Mouse (Mus musculus) left cerebral cortex, postnatal 36 days (tissue): Measurements from ENCODE around the gene Prkcb. TPM values are rescaled to one million over a fixed set of nuclear protein-coding genes. Genes with fewer than 3 reads are reported as not detected.

ENCODE experiments used
- DNase-seq, 2 experiments: peaks; one replicate each; pipeline ENCODE4 v3.0.0; 2021 to 2022; ENCODE audit warnings: low spot score in 2 of 2, mixed read lengths in 1 of 2
- intact Hi-C: fragments of 180-260 bp; cut with DNase I; formaldehyde crosslinking; loops from one replicate; pipeline ENCODE4 v1.15.1; 2025
- total RNA-seq, 2 experiments: library from RNA; stranded (reverse); gene quantifications; 2 replicates each; pipeline ENCODE4 v1.2.3; 2021

Gene Prkcb
- total RNA-seq, 2 experiments from 2014 or later: 978 to 1,072 TPM

- DNase-seq: no peak
- intact Hi-C loops: no loop called here
Measured at GRCm38 (mm10) chr7:122477118-122477517, 188.6 kb downstream of the Prkcb start.

GRCm38 (mm10) chr7:122477566-122478564 is 189.3 kb downstream of the Prkcb start:
- DNase-seq: peak; percentile 24 to 36
- intact Hi-C loops: no loop called here

DNA sequence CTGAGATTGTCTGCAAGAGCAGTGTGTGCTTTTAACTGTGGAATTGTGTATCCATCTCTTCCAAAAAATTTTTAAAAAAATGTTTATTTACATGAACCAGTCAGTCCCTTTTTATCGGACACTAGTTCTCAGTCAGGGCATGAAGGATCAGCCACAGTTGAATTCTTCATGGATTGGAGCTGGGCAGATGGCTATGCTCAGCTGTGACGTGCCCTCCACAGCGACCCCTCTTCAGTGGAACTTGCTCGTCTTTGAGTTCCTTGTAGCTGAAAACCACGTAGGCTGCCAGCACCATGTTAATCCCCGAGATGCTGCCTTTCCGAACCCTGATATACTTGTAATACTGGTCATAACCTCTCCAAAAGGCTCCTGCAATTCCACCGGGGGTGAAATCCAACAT is 195.4 kb downstream of the Prkcb start:
- DNase-seq: no peak
- intact Hi-C loops: no loop called here

- no peak for DNase-seq
- intact Hi-C loops: no loop called here
Measured at GRCm38 (mm10) chr7:122487929-122488571, 199.5 kb downstream of the Prkcb start.

GRCm38 (mm10) chr7:122492041-122492440 is 203.5 kb downstream of the Prkcb start:
- intact Hi-C loops: no loop called here
- no peak for DNase-seq

DNA sequence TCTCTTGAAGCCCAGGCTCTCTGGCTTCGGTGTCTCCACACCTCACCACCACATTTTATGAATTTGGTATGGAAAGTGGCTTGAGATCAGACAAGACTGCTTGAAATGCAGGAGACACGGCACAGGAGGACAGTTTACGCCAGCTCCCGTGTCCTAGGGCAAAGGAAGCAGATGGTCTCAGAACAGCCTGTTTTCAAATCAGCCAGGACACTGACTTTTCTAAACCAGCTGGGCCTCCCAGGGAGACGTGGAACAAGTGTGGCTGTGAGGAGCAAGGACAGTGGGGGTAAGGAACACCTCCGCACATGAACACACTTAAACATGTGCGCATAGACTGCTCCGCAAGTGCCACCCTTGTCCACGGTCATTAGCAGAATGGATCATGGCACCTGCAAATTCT is 204.4 kb downstream of the Prkcb start:
- no peak for DNase-seq
- intact Hi-C loops: no loop called here

GRCm38 (mm10) chr7:122494088-122494487 is 205.5 kb downstream of the Prkcb start:
- intact Hi-C loops: no loop called here
- no peak for DNase-seq

GRCm38 (mm10) chr7:122497516-122497915 is 209.0 kb downstream of the Prkcb start:
- intact Hi-C loops: no loop called here
- no peak for DNase-seq

- intact Hi-C loops: no loop called here
Measured at GRCm38 (mm10) chr7:122498461-122498860, 209.9 kb downstream of the Prkcb start.

DNA sequence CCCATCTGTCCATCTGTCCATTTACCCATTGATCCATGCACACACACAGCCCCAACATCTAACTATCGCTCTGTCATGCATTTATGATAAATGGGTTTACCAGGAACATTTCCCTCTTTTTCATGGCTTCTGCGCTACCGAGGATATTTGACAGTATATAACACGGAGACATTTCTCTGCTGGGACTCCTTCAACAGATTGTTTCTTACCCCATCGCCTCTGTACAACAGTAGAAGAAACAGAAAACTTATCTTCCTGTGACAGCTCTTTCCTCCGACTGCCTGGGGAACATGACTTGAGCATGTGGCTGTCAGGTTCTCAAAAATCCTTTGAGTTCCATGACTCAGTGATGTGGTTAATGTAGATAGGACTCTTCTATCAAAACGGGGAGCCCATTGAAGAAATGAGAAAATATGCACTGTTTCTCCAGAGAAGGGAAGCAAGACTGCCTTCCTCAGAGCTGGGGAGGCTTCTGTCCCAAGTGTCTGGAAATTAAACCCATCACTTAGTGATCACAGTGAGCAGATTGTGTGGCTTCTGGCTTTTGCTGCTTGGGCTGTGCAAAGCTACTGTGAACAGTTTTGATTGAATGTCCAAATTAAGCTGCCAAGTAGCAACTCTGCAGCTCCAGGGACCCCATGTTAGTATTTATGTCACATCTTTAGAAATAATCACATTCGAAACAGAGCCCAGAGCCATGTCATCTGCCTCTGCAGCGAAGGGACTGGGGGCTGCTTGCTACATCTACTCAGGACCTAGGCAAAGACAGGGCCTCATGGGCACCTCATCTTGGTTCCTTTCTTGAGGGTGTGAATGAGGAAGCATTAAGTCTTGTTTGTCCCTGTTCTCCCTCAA is 211.4 kb downstream of the Prkcb start:
- intact Hi-C loops: no loop called here
- DNase-seq: no peak

More at GRCm38 (mm10) chr7:122498461-122498860, 209.9 kb downstream of the Prkcb start:
- no peak for DNase-seq

DNA sequence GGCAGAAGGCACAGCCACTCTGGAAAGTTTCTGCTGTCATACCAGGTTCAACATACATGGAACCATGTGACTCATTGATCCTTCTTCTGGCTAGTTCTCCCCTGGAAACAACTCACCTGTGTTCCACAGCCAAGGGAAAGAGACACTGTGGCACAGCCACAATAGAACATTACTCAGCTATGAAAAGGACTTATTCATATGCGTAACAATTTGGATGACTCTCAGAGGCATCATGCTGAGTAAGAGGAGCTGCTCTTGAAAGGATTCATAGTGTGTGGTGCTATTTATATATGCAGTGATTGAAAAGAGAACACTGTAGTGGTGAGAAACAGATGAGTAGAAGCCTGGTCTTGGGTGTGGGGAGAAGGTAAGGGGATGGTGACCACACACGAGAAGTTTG is 217.9 kb downstream of the Prkcb start:
- no peak for DNase-seq
- intact Hi-C loops: no loop called here

- DNase-seq: no peak
- intact Hi-C loops: no loop called here
Measured at GRCm38 (mm10) chr7:122509903-122510302, 221.4 kb downstream of the Prkcb start.

DNA sequence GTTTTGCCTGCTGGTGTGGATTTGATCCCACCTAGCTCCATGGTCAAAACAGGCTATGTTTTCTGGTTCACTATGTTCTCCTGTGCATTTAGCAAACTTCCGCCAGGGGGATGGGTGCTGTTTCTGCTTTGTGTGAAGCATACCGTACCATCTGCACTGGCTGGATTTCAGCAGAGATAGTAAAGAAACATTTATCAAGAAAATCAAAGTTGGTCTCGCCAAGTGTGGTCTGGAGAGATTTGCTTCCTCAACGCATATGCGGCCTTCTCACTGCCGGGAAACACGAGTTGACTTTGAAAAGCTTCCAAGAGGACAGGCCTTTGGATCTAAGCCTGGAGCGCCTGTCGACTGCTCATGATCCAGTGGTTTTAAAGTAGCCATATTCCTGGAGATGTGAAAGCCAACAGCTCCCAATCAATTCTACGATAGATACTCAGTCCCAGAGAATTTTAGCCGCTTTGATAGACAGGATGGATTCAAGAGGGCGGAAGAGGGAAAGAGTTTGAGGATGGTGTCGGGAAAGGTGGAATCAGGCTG is 223.9 kb downstream of the Prkcb start:
- intact Hi-C loops: no loop called here

DNA sequence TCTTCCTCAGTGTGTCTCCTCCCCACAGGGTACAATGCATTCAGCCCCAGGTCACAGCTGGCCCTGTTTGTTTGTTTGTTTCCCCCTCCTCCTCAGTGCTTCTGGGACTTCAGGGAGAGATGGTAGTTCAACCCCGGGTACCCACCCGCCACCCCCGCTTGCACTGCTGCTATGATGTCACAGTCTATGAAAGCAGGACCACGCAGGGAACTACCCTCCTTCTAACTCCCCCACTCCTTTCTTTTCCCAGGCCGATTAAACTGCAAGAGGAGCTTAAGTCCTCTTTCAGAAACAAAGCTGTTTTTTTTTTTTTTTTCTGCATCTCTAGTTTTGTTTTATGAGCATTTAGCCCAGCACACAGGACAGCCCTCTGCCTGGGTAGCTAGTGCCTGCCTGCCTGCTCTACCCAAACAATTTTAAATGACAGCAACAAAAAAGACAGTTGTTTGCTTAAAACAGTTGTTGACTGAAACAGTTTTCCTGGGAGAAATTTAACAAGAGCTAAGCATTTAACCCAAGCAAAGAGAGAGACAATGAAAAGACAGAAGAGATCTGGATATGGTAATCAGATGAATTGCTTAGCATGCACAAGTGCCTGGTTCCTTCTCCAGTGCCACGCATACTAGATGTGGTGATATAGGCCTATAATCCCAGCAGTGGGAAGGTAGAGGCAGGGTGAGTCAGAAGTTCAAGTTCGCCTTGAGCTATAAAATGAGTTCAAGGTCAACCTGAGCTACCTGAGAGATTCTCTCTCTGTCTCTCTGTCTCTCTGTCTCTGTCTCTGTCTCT is 232.5 kb downstream of the Prkcb start:
- intact Hi-C loops: no loop called here

More for the DNA sequence above, 223.9 kb downstream of the Prkcb start:
- peak in 1 of 2 experiments; percentile 23 for DNase-seq

DNA sequence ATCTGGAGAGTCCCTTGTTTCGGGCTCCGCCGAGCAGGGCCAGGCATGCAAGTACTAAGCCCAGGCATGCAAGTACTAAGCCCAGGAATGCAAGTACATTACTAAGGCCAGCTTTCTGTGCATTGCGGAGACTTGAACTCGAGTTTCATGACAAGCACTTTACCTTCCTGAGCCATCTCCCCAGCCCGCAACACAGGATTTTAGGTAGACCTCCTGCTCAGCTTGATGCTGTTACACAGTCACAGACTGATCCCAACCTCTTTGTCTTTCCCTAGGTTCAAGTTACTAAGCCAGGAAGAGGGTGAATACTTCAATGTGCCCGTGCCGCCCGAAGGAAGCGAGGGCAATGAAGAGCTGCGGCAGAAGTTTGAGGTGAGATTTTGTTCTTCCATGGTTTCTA is 239.7 kb downstream of the Prkcb start:
- DNase-seq: no peak
- intact Hi-C loops: no loop called here

More for the DNA sequence above, 232.5 kb downstream of the Prkcb start:
- DNase-seq: no peak

GRCm38 (mm10) chr7:122528646-122529045 is 240.1 kb downstream of the Prkcb start:
- no peak for DNase-seq
- intact Hi-C loops: no loop called here

DNA sequence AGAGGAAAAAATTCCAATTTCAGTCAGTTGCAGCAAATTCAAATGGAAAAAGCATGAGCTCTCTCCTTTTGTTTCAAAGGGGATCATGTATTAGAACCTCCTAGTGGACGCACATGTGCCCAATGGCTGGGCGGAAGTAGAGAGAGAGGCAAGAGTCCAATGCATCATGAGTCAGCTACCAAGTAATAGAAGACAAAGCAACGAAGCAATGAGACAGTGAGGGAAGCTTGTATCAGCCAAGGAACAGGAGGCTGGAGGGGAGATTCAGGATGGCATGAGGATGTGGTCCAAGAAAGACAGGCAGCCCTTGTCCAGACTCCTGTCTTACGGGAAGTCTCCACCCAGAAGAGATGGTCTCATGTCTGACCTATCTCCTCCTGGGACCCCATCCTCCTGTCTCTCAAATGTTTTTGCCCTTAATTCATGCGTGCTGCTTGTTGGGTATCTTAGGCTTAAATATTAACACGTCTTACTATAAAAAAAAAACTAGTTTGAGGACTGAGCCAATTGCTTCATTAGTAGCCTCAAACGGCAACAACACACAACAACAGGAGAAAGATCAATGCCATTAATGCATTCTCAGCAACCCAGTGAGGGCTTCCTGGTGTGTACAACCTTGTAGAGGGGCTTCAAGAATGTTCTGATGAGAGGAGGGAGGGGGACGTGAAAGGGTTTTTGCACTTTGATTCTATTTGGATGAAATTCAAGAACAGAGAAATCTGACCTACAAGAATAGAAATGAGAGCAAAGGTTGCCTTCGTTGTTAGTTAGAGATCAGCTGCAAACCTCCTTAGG is 245.2 kb downstream of the Prkcb start:
- intact Hi-C loops: no loop called here
- DNase-seq: no peak

DNA sequence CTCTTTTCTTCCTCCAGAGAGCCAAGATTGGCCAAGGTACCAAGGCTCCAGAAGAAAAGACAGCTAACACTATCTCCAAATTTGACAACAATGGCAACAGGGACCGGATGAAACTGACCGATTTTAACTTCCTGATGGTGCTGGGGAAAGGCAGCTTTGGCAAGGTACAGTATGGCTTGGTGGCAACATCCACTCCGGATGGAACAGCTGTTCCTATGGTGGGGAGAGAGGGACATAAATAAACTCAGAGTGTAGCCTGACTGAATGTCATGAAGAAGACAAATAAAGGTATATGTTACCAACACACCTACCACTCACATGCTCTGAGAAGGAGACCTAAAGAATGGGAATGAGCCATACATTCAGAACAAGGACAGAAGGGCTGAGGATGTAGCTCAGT is 256.1 kb downstream of the Prkcb start:
- intact Hi-C loops: no loop called here
- DNase-seq: no peak
